Mouse (Mus musculus): ENCODE measurements around the gene Nedd4. TPM values are rescaled to one million over a fixed set of nuclear protein-coding genes. Genes with fewer than 3 reads are reported as not detected.
A peak's percentile ranks its signal among the peaks of the same experiment; 100 is the strongest.

The Nedd4 gene
- polyA plus RNA-seq (2014; fragmentation: Nextera tagmentation; extraction: Ambion mirVana): 555 and 667 TPM in 2 replicates

DNA sequence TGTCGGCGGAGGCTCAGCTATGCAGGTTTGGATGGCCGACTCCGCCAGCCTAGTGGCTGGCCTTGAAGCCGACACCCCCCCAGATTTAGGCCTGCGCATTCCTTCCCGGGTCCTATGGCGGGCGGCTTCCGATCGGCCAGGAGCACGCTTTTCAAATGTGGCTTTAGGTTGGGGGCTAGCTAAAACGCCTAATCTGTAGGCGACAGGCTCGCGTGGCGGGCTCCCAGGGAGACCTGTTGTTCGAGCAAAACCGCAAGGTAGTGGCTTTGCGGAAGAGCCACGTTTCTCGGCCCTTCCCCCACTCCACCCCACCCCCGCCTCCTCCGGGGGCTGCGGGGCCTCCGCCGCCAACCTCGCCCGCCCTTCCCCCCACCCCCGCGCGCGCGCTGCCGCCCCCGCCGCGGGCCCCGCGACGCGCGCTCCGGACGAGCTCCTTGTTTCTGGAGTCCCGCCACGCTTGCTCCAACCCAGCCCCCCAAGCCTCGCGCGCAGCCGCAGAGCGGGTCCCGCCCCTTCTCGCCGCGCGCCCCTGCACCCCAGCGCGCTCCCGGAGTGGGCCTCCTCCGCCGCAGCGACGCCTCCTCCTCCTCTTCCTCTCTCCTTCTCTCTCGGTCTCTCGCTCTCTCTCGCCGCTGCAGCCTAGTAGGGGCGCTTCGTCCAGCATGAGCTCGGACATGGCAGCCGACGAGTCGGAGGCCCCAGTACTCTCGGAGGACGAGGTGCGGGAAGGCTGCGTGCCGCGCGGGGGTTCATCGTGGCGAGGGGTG lies at the start of gene Nedd4:
Gene Nedd4, plus strand, starts transcription at position 452 of the 767 bp plus-strand sequence.
- peak; percentile 90 for ATAC-seq (replicated peaks; ENCODE audit: insufficient number of reproducible peaks, low FRiP score, low TSS enrichment)
- Histone ChIP-seq H3K27me3 (ENCODE audit: control insufficient read depth, insufficient read depth, low read length) (no peaks in the 10 kb centered on the region), H3K4me2 (peak within 1 kb of the TSS; percentile 94), H3K4me1 (ENCODE audit: control insufficient read depth, insufficient read depth, low read length) (peaks cover 30% of the 10 kb centered on the region), H3K36me3 (ENCODE audit: control insufficient read depth, insufficient read depth, low read length) (peaks cover 8% of the 10 kb centered on the region), H3K27ac (ENCODE audit: low read depth, low read length) (peak within 1 kb of the TSS; percentile 99), H3K4me3 (ENCODE audit: low read depth, low read length) (peak within 1 kb of the TSS; percentile 89), H3K9me3 (replicated peaks; ENCODE audit: control insufficient read depth, low read length) (no peaks in the 10 kb centered on the region), H3K9ac (ENCODE audit: low read depth, low read length) (peak within 1 kb of the TSS; percentile 100)
- WGBS (ENCODE audit: insufficient replicate concordance): under 1% methylated on average over 63 of the region's 83 CpGs

- Histone ChIP-seq H3K4me1 (ENCODE audit: control insufficient read depth, insufficient read depth, low read length) (no peaks in the 10 kb centered on the region), H3K4me2 (no peak overlapping the region), H3K27ac (ENCODE audit: low read depth, low read length) (no peak overlapping the region), H3K36me3 (ENCODE audit: control insufficient read depth, insufficient read depth, low read length) (peaks cover 24% of the 10 kb centered on the region), H3K9me3 (replicated peaks; ENCODE audit: control insufficient read depth, low read length) (no peaks in the 10 kb centered on the region), H3K4me3 (ENCODE audit: low read depth, low read length) (no peak overlapping the region), H3K27me3 (ENCODE audit: control insufficient read depth, insufficient read depth, low read length) (no peaks in the 10 kb centered on the region), H3K9ac (ENCODE audit: low read depth, low read length) (no peak overlapping the region)
- no peak for ATAC-seq (replicated peaks; ENCODE audit: insufficient number of reproducible peaks, low FRiP score, low TSS enrichment)
- WGBS (ENCODE audit: insufficient replicate concordance): 86% methylated on average over 2 of the region's 2 CpGs
These were observed 48.3 kb upstream of the Nedd4 start for GRCm38 (mm10) chr9:72613884-72614283.

DNA sequence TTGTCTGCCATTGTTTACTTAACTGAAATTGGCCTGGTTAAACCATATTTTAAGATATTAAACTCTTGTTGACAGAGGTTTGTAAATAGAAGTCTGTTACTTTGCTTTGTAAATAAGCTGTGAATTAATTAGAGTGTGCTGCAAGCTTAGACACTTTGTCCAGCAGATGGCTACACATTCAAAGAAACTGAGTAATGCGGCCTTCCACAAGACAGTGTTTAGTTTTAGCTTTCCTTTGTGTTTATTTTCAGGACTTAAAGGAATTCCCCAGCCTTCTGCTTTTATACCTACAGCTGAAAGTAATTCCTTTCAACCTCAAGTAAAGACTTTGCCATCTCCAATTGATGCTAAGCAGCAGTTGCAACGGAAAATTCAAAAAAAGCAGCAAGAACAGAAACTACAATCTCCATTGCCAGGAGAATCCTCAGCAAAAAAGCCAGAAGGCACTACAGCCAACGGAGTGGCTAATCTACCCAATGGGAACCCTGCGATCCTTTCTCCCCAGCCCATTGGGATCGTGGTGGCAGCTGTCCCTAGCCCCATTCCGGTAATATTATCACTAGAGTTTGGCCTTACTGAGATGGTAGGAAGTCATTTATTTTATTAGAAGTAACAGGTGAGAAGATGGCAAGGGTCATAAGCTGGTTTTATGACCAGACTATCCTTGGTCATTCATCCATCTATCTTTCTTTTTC lies 47.2 kb upstream of the Nedd4 start:
- H3K4me1 ChIP-seq (ENCODE audit: control insufficient read depth, insufficient read depth, low read length): no peaks in the 10 kb centered on the region
- no peak overlapping the region for H3K9ac ChIP-seq (ENCODE audit: low read depth, low read length)
- no peak overlapping the region for H3K4me3 ChIP-seq (ENCODE audit: low read depth, low read length)
- H3K27ac ChIP-seq (ENCODE audit: low read depth, low read length): no peak overlapping the region
- no peak for ATAC-seq (replicated peaks; ENCODE audit: insufficient number of reproducible peaks, low FRiP score, low TSS enrichment)
- no peaks in the 10 kb centered on the region for H3K9me3 ChIP-seq (replicated peaks; ENCODE audit: control insufficient read depth, low read length)
- H3K36me3 ChIP-seq (ENCODE audit: control insufficient read depth, insufficient read depth, low read length): peaks cover 26% of the 10 kb centered on the region
- no peak overlapping the region for H3K4me2 ChIP-seq
- 77% methylated on average over 6 of the region's 6 CpGs for WGBS (ENCODE audit: insufficient replicate concordance)
- H3K27me3 ChIP-seq (ENCODE audit: control insufficient read depth, insufficient read depth, low read length): no peaks in the 10 kb centered on the region

DNA sequence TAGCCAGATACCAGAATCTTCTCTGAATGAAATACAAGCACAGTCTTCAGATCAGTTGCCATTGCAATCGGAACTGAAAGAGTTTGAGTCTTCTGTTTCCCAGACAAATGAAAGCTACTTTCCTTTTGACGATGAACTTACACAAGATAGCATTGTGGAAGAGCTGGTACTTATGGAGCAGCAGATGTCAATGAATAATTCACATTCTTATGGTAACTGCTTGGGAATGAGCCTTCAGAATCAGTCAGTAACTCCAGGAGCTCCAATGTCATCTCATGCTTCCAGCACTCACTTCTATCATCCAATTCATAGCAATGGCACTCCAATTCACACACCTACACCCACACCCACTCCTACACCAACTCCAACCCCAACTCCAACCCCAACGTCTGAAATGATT lies 44.1 kb upstream of the Nedd4 start:
- Histone ChIP-seq H3K4me1 (ENCODE audit: control insufficient read depth, insufficient read depth, low read length) (no peaks in the 10 kb centered on the region), H3K36me3 (ENCODE audit: control insufficient read depth, insufficient read depth, low read length) (peaks cover 26% of the 10 kb centered on the region), H3K27ac (ENCODE audit: low read depth, low read length) (no peak overlapping the region), H3K4me3 (ENCODE audit: low read depth, low read length) (no peak overlapping the region), H3K4me2 (no peak overlapping the region), H3K9ac (ENCODE audit: low read depth, low read length) (no peak overlapping the region), H3K9me3 (replicated peaks; ENCODE audit: control insufficient read depth, low read length) (no peaks in the 10 kb centered on the region), H3K27me3 (ENCODE audit: control insufficient read depth, insufficient read depth, low read length) (no peaks in the 10 kb centered on the region)
- ATAC-seq (replicated peaks; ENCODE audit: insufficient number of reproducible peaks, low FRiP score, low TSS enrichment): no peak
- WGBS (ENCODE audit: insufficient replicate concordance): 82% methylated on average over 3 of the region's 3 CpGs

DNA sequence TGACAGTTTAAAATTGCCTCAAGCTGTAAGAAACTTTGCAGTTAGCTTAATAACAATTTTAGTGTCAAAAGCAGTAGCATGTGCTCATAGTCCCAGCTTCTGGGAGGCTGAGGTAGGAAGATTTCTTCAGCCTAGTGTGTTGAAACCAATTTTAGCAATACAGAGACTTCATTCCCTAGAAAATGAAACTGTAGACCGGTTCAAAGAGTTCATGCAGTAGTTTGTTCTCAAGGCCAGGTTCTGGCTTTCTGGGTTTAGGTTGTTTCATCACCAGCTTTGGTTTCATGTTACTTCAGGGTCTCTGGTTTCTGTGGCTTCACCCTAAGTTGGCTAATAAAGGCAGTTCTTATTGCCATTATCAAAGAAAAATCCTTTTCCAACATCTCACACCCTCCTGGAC lies 38.5 kb upstream of the Nedd4 start:
- H3K9ac ChIP-seq (ENCODE audit: low read depth, low read length): no peak overlapping the region
- peaks cover 7% of the 10 kb centered on the region; the same call in 1 of the 2 replicates for H3K36me3 ChIP-seq (ENCODE audit: control insufficient read depth, insufficient read depth, low read length)
- H3K4me2 ChIP-seq: no peak overlapping the region
- ATAC-seq (replicated peaks; ENCODE audit: insufficient number of reproducible peaks, low FRiP score, low TSS enrichment): no peak
- H3K27me3 ChIP-seq (ENCODE audit: control insufficient read depth, insufficient read depth, low read length): no peaks in the 10 kb centered on the region
- H3K4me1 ChIP-seq (ENCODE audit: control insufficient read depth, insufficient read depth, low read length): peaks cover 8% of the 10 kb centered on the region; the same call in 1 of the 2 replicates
- no peak overlapping the region for H3K27ac ChIP-seq (ENCODE audit: low read depth, low read length)
- H3K9me3 ChIP-seq (replicated peaks; ENCODE audit: control insufficient read depth, low read length): no peaks in the 10 kb centered on the region
- 78% methylated on average over 1 of the region's 1 CpGs for WGBS (ENCODE audit: insufficient replicate concordance)
- no peak overlapping the region for H3K4me3 ChIP-seq (ENCODE audit: low read depth, low read length)

GRCm38 (mm10) chr9:72627598-72627997 lies 34.5 kb upstream of the Nedd4 start:
- H3K9me3 ChIP-seq (replicated peaks; ENCODE audit: control insufficient read depth, low read length): no peaks in the 10 kb centered on the region
- H3K36me3 ChIP-seq (ENCODE audit: control insufficient read depth, insufficient read depth, low read length): no peaks in the 10 kb centered on the region
- no peak overlapping the region for H3K9ac ChIP-seq (ENCODE audit: low read depth, low read length)
- 77% methylated on average over 1 of the region's 1 CpGs for WGBS (ENCODE audit: insufficient replicate concordance)
- H3K4me3 ChIP-seq (ENCODE audit: low read depth, low read length): no peak overlapping the region
- ATAC-seq (replicated peaks; ENCODE audit: insufficient number of reproducible peaks, low FRiP score, low TSS enrichment): no peak
- no peak overlapping the region for H3K27ac ChIP-seq (ENCODE audit: low read depth, low read length)
- H3K4me1 ChIP-seq (ENCODE audit: control insufficient read depth, insufficient read depth, low read length): peaks cover 12% of the 10 kb centered on the region
- no peaks in the 10 kb centered on the region for H3K27me3 ChIP-seq (ENCODE audit: control insufficient read depth, insufficient read depth, low read length)
- no peak overlapping the region for H3K4me2 ChIP-seq

DNA sequence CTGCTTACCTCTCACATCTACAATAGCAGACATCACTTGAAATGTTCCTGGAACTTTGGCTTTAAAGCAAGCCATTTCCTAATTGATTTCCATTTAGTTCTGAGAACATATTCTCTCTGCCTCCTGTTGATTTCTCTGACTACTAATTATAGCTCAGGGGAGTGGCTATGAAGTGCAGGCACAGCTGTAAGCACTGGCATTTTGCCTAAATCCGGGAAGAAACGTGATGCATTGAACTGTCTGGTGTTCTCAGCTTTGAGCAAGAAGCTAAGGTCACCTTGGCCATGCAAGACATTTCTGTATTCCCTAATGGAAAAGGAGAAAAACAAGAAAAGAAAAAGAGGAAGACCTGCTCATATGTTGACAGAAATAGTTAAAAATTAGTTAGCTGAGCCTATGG lies 33.6 kb upstream of the Nedd4 start:
- no peak for ATAC-seq (replicated peaks; ENCODE audit: insufficient number of reproducible peaks, low FRiP score, low TSS enrichment)
- H3K27me3 ChIP-seq (ENCODE audit: control insufficient read depth, insufficient read depth, low read length): no peaks in the 10 kb centered on the region
- H3K9ac ChIP-seq (ENCODE audit: low read depth, low read length): no peak overlapping the region
- H3K9me3 ChIP-seq (replicated peaks; ENCODE audit: control insufficient read depth, low read length): no peaks in the 10 kb centered on the region
- no peak overlapping the region for H3K4me3 ChIP-seq (ENCODE audit: low read depth, low read length)
- 9% methylated on average over 2 of the region's 2 CpGs for WGBS (ENCODE audit: insufficient replicate concordance)
- H3K36me3 ChIP-seq (ENCODE audit: control insufficient read depth, insufficient read depth, low read length): no peaks in the 10 kb centered on the region
- peak overlapping the region; percentile 3 for H3K4me2 ChIP-seq
- H3K4me1 ChIP-seq (ENCODE audit: control insufficient read depth, insufficient read depth, low read length): peaks cover 12% of the 10 kb centered on the region
- H3K27ac ChIP-seq (ENCODE audit: low read depth, low read length): peak overlapping the region; percentile 78

- Histone ChIP-seq H3K36me3 (ENCODE audit: control insufficient read depth, insufficient read depth, low read length) (no peaks in the 10 kb centered on the region), H3K9me3 (replicated peaks; ENCODE audit: control insufficient read depth, low read length) (no peaks in the 10 kb centered on the region), H3K9ac (ENCODE audit: low read depth, low read length) (no peak overlapping the region), H3K4me1 (ENCODE audit: control insufficient read depth, insufficient read depth, low read length) (peaks cover 12% of the 10 kb centered on the region), H3K4me3 (ENCODE audit: low read depth, low read length) (no peak overlapping the region), H3K27me3 (ENCODE audit: control insufficient read depth, insufficient read depth, low read length) (no peaks in the 10 kb centered on the region), H3K4me2 (no peak overlapping the region), H3K27ac (ENCODE audit: low read depth, low read length) (no peak overlapping the region)
- 12% methylated on average over 1 of the region's 1 CpGs for WGBS (ENCODE audit: insufficient replicate concordance)
- no peak for ATAC-seq (replicated peaks; ENCODE audit: insufficient number of reproducible peaks, low FRiP score, low TSS enrichment)
These were observed 29.9 kb upstream of the Nedd4 start for GRCm38 (mm10) chr9:72632198-72632597.

Data from heart, embryonic 11.5 days (tissue).